Mouse (Mus musculus) midbrain, embryonic 15.5 days (tissue): ENCODE data around the gene Mov10l1. TPM values are rescaled to one million over a fixed set of nuclear protein-coding genes. Genes with fewer than 3 reads are reported as not detected.

ENCODE experiments used
- ATAC-seq: fragments of 200-750 bp; cut with Nextera tagmentation; replicated peaks from 2 replicates; pipeline ENCODE4 v1.8.0; 2017; ENCODE audit warnings: moderate TSS enrichment
- H3K27ac ChIP-seq: fragments of 300-500 bp; sonication (generic); 2 replicates; pipeline ENCODE4 v1.5.1; 2015; ENCODE audit warnings: mild to moderate bottlenecking, inconsistent platforms
- H3K27me3 ChIP-seq: fragments of 300-500 bp; sonication (generic); replicated peaks from 2 replicates; pipeline ENCODE4 v1.6.1; 2015; ENCODE audit warnings: inconsistent platforms
- H3K36me3 ChIP-seq: fragments of 300-500 bp; sonication (generic); replicated peaks from 2 replicates; pipeline ENCODE4 v1.6.1; 2015; ENCODE audit warnings: inconsistent platforms
- H3K4me1 ChIP-seq: fragments of 300-500 bp; sonication (generic); 2 replicates; pipeline ENCODE4 v1.6.1; 2015; ENCODE audit warnings: inconsistent platforms
- H3K4me2 ChIP-seq: fragments of 300-500 bp; sonication (generic); 2 replicates; pipeline ENCODE4 v1.6.1; 2015; ENCODE audit warnings: inconsistent platforms, mild to moderate bottlenecking, moderate library complexity
- H3K4me3 ChIP-seq: fragments of 300-500 bp; sonication (generic); 2 replicates; pipeline ENCODE4 v1.5.1; 2015; ENCODE audit warnings: mild to moderate bottlenecking, inconsistent platforms
- H3K9ac ChIP-seq: fragments of 300-500 bp; sonication (generic); 2 replicates; pipeline ENCODE4 v1.6.1; 2015; ENCODE audit warnings: mild to moderate bottlenecking, inconsistent platforms
- H3K9me3 ChIP-seq: fragments of 300-500 bp; sonication (generic); 2 replicates; pipeline ENCODE4 v1.6.1; 2016; ENCODE audit warnings: inconsistent platforms
- WGBS: fragments of 180-500 bp; shearing (Covaris S2); methylation state at CpG from one replicate; pipeline ENCODE4 v1.1.7; 2015; ENCODE audit warnings: mixed read lengths; 5-methylcytosine and 5-hydroxymethylcytosine counted together
- polyA plus RNA-seq: library from polyadenylated mRNA; unstranded; fragments of >200 nt; fragmentation: Nextera tagmentation; extraction: Ambion mirVana; gene quantifications from 2 replicates; pipeline ENCODE4 v1.2.1, GENCODE M21; 2015

Mov10l1 gene
- not detected in 2 replicates for polyA plus RNA-seq

GRCm38 (mm10) chr15:88982534-88983079 is at the start of gene Mov10l1:
Gene Mov10l1, plus strand, starts transcription at chr15:88982909.
- ATAC-seq: no peak
- no peak within 1 kb of the TSS for H3K27ac ChIP-seq
- WGBS: 96% methylated on average over 31 of the region's 31 CpGs
- no peaks in the 10 kb centered on the region for H3K36me3 ChIP-seq
- no peak within 1 kb of the TSS for H3K4me2 ChIP-seq
- H3K4me3 ChIP-seq: no peak within 1 kb of the TSS
- no peaks in the 10 kb centered on the region for H3K4me1 ChIP-seq
- H3K27me3 ChIP-seq: no peaks in the 10 kb centered on the region
- H3K9me3 ChIP-seq: no peaks in the 10 kb centered on the region
- no peak within 1 kb of the TSS for H3K9ac ChIP-seq

- Histone ChIP-seq H3K4me1 (no peaks in the 10 kb centered on the region), H3K9me3 (no peaks in the 10 kb centered on the region), H3K4me3 (no peak overlapping the region), H3K27me3 (no peaks in the 10 kb centered on the region), H3K36me3 (no peaks in the 10 kb centered on the region), H3K9ac (no peak overlapping the region), H3K4me2 (no peak overlapping the region), H3K27ac (no peak overlapping the region)
- no peak for ATAC-seq
- WGBS: 54% methylated on average over 7 of the region's 7 CpGs
These were observed 48.6 kb upstream of the Mov10l1 start for GRCm38 (mm10) chr15:88934141-88934540.

- no peak overlapping the region for H3K4me2 ChIP-seq
- no peak overlapping the region for H3K27ac ChIP-seq
- H3K4me3 ChIP-seq: no peak overlapping the region
- WGBS: 72% methylated on average over 6 of the region's 6 CpGs
- no peaks in the 10 kb centered on the region for H3K4me1 ChIP-seq
- no peaks in the 10 kb centered on the region for H3K27me3 ChIP-seq
- no peak for ATAC-seq
- no peak overlapping the region for H3K9ac ChIP-seq
- H3K36me3 ChIP-seq: no peaks in the 10 kb centered on the region
- no peaks in the 10 kb centered on the region for H3K9me3 ChIP-seq
These were observed 46.0 kb upstream of the Mov10l1 start for GRCm38 (mm10) chr15:88936619-88937290.

- Histone ChIP-seq H3K4me2 (no peak overlapping the region), H3K27ac (no peak overlapping the region), H3K4me3 (no peak overlapping the region), H3K9me3 (no peaks in the 10 kb centered on the region), H3K9ac (no peak overlapping the region), H3K4me1 (no peaks in the 10 kb centered on the region), H3K27me3 (no peaks in the 10 kb centered on the region), H3K36me3 (no peaks in the 10 kb centered on the region)
- WGBS: 86% methylated on average over 2 of the region's 2 CpGs
- no peak for ATAC-seq
These were observed 45.4 kb upstream of the Mov10l1 start for GRCm38 (mm10) chr15:88937291-88937650.

GRCm38 (mm10) chr15:88942783-88943182 is 39.9 kb upstream of the Mov10l1 start:
- no peak overlapping the region for H3K4me3 ChIP-seq
- no peak overlapping the region for H3K27ac ChIP-seq
- H3K9me3 ChIP-seq: no peaks in the 10 kb centered on the region
- H3K27me3 ChIP-seq: no peaks in the 10 kb centered on the region
- ATAC-seq: no peak
- WGBS: 87% methylated on average over 5 of the region's 5 CpGs
- H3K9ac ChIP-seq: no peak overlapping the region
- H3K4me1 ChIP-seq: no peaks in the 10 kb centered on the region
- no peak overlapping the region for H3K4me2 ChIP-seq
- no peaks in the 10 kb centered on the region for H3K36me3 ChIP-seq

- Histone ChIP-seq H3K4me2 (no peak overlapping the region), H3K4me3 (no peak overlapping the region), H3K4me1 (no peaks in the 10 kb centered on the region), H3K9me3 (no peaks in the 10 kb centered on the region), H3K27me3 (no peaks in the 10 kb centered on the region), H3K36me3 (no peaks in the 10 kb centered on the region), H3K9ac (no peak overlapping the region), H3K27ac (no peak overlapping the region)
- no peak for ATAC-seq
- WGBS: 87% methylated on average over 5 of the region's 5 CpGs
These were observed 38.7 kb upstream of the Mov10l1 start for GRCm38 (mm10) chr15:88943896-88944551.

GRCm38 (mm10) chr15:88946851-88947250 is 35.9 kb upstream of the Mov10l1 start:
- Histone ChIP-seq H3K4me3 (no peak overlapping the region), H3K4me2 (no peak overlapping the region), H3K9ac (no peak overlapping the region), H3K9me3 (no peaks in the 10 kb centered on the region), H3K27ac (no peak overlapping the region), H3K27me3 (no peaks in the 10 kb centered on the region), H3K36me3 (no peaks in the 10 kb centered on the region), H3K4me1 (no peaks in the 10 kb centered on the region)
- 57% methylated on average over 6 of the region's 6 CpGs for WGBS
- ATAC-seq: no peak

- H3K9me3 ChIP-seq: no peaks in the 10 kb centered on the region
- no peak overlapping the region for H3K27ac ChIP-seq
- 84% methylated on average over 4 of the region's 4 CpGs for WGBS
- H3K27me3 ChIP-seq: peaks cover 12% of the 10 kb centered on the region
- no peak overlapping the region for H3K4me2 ChIP-seq
- no peak for ATAC-seq
- H3K4me3 ChIP-seq: no peak overlapping the region
- no peak overlapping the region for H3K9ac ChIP-seq
- peaks cover 10% of the 10 kb centered on the region for H3K4me1 ChIP-seq
- no peaks in the 10 kb centered on the region for H3K36me3 ChIP-seq
These were observed 31.5 kb upstream of the Mov10l1 start for GRCm38 (mm10) chr15:88951246-88951645.

- no peaks in the 10 kb centered on the region for H3K9me3 ChIP-seq
- H3K4me2 ChIP-seq: peak within 1 kb of the TSS; percentile 89
- H3K36me3 ChIP-seq: no peaks in the 10 kb centered on the region
- H3K9ac ChIP-seq: peak within 1 kb of the TSS; percentile 47
- peak; percentile 85 for ATAC-seq
- peaks cover 10% of the 10 kb centered on the region for H3K4me1 ChIP-seq
- WGBS: 2% methylated on average over 52 of the region's 53 CpGs
- no peak within 1 kb of the TSS for H3K27ac ChIP-seq
- H3K27me3 ChIP-seq: peaks cover 12% of the 10 kb centered on the region
- H3K4me3 ChIP-seq: peak within 1 kb of the TSS; percentile 44
These were observed 28.2 kb upstream of the Mov10l1 start, which contains the start of gene Ttll8 for GRCm38 (mm10) chr15:88954368-88955072. Gene Ttll8, minus strand, starts transcription at chr15:88954418.

GRCm38 (mm10) chr15:88955342-88955741 is 27.4 kb upstream of the Mov10l1 start:
- peaks cover 10% of the 10 kb centered on the region for H3K4me1 ChIP-seq
- H3K4me2 ChIP-seq: no peak overlapping the region
- H3K36me3 ChIP-seq: no peaks in the 10 kb centered on the region
- H3K27ac ChIP-seq: no peak overlapping the region
- 85% methylated on average over 6 of the region's 6 CpGs for WGBS
- no peak overlapping the region for H3K4me3 ChIP-seq
- H3K9ac ChIP-seq: no peak overlapping the region
- no peaks in the 10 kb centered on the region for H3K9me3 ChIP-seq
- ATAC-seq: no peak
- H3K27me3 ChIP-seq: peaks cover 12% of the 10 kb centered on the region

- H3K27ac ChIP-seq: no peak overlapping the region
- H3K4me1 ChIP-seq: peaks cover 10% of the 10 kb centered on the region
- no peak overlapping the region for H3K4me3 ChIP-seq
- H3K4me2 ChIP-seq: no peak overlapping the region
- no peak for ATAC-seq
- H3K9me3 ChIP-seq: no peaks in the 10 kb centered on the region
- no peak overlapping the region for H3K9ac ChIP-seq
- 79% methylated on average over 4 of the region's 4 CpGs for WGBS
- H3K27me3 ChIP-seq: peaks cover 12% of the 10 kb centered on the region
- H3K36me3 ChIP-seq: no peaks in the 10 kb centered on the region
These were observed 25.2 kb upstream of the Mov10l1 start for GRCm38 (mm10) chr15:88957522-88957921.

GRCm38 (mm10) chr15:88964070-88964578 is 18.6 kb upstream of the Mov10l1 start:
- Histone ChIP-seq H3K4me3 (no peak overlapping the region), H3K4me2 (no peak overlapping the region), H3K36me3 (no peaks in the 10 kb centered on the region), H3K27ac (no peak overlapping the region), H3K4me1 (no peaks in the 10 kb centered on the region), H3K27me3 (no peaks in the 10 kb centered on the region), H3K9me3 (no peaks in the 10 kb centered on the region), H3K9ac (no peak overlapping the region)
- WGBS: 99% methylated on average over 2 of the region's 2 CpGs
- no peak for ATAC-seq
